Mouse (Mus musculus) left cerebral cortex, postnatal 4 days (tissue): ENCODE results near the gene Dab2. TPM values are rescaled to one million over a fixed set of nuclear protein-coding genes. Genes with fewer than 3 reads are reported as not detected.

Experiments
- DNase-seq: peaks from one replicate; pipeline ENCODE4 v3.0.0-alpha.2; 2022
- intact Hi-C: fragments of 180-260 bp; cut with DNase I; formaldehyde crosslinking; loops from one replicate; pipeline ENCODE4 v1.15.1; 2025
- total RNA-seq, 2 experiments: library from RNA; stranded (reverse); gene quantifications; 2 replicates each; pipeline ENCODE4 v1.2.3; 2021

Gene Dab2
- total RNA-seq, 2 experiments from 2014 or later, result 35.6 to 37.3 TPM

DNA sequence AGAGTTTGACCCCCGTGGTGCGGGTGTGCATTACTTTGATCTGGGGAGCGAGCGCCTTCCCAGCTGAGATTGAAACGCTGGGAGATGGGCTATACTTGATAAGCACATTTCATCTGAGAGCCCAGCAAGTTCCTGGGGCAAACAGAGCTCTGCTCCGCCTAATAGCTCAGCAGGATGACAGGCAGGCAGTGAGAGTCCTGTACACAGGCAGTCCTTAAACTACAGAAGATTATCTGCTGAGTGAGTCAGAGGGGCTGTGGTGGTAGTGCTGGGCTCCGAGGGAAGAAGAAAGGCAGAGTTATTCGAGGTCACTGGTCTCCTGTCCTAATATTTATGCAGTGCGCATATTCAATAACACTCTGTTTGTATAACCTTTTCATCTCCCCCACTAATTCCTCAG is 149.3 kb downstream of the Dab2 start:
- intact Hi-C loops, result no loop called here
- no peak for DNase-seq

- DNase-seq, result no peak
- intact Hi-C loops, result no loop called here
These were observed 154.9 kb downstream of the Dab2 start for GRCm38 (mm10) chr15:6454461-6454860.

- intact Hi-C loops, result no loop called here
These were observed 161.8 kb downstream of the Dab2 start for GRCm38 (mm10) chr15:6461381-6461780.

DNA sequence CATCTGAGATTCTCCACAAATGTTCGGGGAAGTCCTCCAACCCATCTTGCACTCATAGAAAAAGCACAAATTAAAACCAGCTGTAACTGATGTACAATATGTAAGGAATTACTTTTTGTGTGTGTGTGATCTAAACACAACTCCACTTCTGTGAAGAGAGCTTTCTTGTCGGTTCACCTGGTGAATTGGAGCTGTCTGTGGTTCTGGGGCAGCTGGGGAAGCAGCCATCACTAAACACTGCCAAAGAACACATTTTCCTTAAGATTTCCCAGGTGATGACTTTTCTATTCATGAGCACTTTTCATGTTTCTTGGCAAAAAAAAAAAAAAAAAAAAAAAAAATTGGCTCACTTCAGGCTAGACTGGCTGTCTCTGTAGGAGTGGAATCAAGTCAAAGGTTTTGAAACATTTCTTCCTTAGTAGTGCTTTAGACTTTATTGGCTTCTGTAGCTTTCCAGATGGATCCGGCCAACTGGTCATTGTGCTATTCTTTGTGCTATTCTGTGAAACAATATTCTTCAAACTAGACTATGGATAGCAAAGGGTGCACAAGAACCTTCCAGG is 163.9 kb downstream of the Dab2 start:
- DNase-seq, result no peak
- intact Hi-C loops, result no loop called here

More at GRCm38 (mm10) chr15:6461381-6461780, 161.8 kb downstream of the Dab2 start:
- no peak for DNase-seq

- intact Hi-C loops, result no loop called here
- DNase-seq, result no peak
These were observed 167.4 kb downstream of the Dab2 start for GRCm38 (mm10) chr15:6466995-6467394.

DNA sequence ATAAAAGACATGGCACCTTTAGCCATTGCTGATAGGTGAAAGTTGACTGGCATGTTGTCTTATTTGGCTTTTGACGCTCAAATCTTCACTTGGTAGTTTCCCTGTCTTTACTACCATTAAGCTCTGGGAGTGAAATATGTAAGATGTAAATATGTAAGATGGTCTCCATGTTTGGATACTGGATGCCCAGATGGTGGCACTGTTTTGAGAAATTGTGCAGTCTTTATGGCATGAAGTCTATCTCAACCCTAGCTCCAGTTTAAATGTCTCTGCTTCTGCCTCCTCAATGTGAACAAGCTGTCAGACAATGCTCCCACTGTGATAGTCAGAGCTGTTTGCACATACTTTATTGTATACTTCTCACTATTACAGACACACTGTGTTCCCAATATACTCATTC is 169.3 kb downstream of the Dab2 start:
- intact Hi-C loops, result no loop called here
- DNase-seq, result no peak

GRCm38 (mm10) chr15:6469384-6469783 is 169.8 kb downstream of the Dab2 start:
- DNase-seq, result no peak
- intact Hi-C loops, result no loop called here

DNA sequence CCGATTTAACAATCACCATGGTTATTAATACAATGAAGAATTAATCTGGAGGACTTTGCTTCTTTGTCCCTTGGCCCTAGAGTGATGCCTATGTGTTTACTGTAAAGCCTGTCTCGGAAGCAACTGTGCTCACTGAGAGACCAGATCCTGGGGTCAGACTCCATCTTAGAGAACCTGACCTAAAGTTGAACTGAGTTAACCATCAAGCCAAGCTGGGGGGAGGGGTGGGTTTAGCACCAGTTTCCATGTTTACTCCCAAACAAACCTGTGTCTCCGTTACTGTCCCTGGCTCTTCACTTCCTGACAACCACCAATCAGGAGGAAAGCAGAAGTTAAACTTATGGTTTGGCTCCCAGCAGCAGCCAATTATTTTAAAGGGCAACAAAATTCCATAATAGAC is 184.0 kb downstream of the Dab2 start:
- intact Hi-C loops, result no loop called here
- no peak for DNase-seq

Other genes starting within 250 kb of the Dab2 start
- gene C9, start 145.5 kb downstream of the Dab2 start, total RNA-seq, result not detected
- gene Fyb, start 223.1 kb downstream of the Dab2 start, total RNA-seq, result 1 to 10 TPM; 4.9 to 5.3 TPM